Mouse (Mus musculus) lung, postnatal 10 days (tissue): Measurements from ENCODE around the gene Timm10.
"Not testable (repeated sequence)": the region's sequence is repeated elsewhere in the genome, so short reads cannot be mapped to it uniquely, and the experiment has no call there.

ENCODE experiments used
- DNase-seq: peaks from one replicate; pipeline ENCODE4 v3.0.0; 2021

Timm10 gene

DNA sequence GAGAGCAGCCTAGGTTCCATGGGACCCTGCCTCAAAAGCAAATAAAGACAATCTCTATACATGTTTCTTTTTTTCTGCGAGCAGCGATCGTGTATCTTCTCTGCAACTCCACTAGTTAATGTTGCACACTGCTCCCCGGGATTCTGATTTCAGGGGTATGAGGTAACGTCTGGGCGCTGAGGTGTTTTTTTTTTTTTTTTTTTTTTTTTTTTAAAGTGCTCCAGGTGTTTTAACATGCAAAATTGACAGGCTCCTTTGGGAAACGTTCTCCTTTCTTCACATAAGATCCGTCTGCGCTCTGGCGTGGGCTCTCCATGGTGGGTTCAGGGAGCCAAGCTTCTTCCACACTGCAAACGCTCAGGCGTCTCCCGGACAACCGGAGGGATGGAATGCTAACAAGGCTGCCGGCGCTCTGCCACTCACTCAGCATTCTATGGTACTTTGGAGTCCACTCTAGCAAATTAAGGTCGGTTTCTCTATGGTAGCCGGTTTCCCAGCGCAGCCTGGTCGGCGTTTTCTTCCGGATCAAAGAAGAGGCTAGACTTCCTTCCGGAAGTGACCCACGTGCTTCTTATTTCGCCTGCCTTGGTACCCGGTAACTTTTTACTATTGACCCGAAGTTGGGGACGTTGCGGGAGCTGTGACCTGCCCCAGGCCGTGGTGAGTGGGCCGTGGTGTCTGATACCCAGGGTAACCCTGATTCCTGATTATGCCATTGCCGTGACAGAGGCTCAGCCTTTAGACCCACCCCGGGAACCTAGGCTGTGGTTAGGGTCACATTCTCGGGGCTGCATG is at the start of gene Timm10:
Gene Timm10 (plus strand): TSS at position 510 of the 795 bp plus-strand sequence.
- peak; percentile 93 for DNase-seq

DNA sequence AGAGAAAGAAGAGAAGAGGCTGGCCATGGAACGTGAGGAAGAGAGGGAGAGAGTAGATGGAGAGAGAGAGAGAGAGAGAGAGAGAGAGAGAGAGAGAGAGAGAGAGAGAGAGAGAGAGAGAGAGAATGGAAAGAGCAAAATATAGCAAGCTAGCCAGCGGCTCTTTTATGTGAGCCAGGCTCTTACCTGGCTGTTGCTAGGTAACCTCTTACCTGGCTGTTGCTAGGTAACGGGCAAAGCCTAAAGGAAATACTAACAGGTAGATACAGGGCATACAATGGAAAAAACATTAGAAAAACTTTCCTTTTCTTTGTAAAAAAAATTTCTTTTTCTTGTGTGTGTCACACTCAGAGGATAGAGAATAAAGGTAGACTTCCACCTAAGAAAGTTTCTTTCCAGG is 49.1 kb upstream of the Timm10 start:
- peak; percentile 23 for DNase-seq

DNA sequence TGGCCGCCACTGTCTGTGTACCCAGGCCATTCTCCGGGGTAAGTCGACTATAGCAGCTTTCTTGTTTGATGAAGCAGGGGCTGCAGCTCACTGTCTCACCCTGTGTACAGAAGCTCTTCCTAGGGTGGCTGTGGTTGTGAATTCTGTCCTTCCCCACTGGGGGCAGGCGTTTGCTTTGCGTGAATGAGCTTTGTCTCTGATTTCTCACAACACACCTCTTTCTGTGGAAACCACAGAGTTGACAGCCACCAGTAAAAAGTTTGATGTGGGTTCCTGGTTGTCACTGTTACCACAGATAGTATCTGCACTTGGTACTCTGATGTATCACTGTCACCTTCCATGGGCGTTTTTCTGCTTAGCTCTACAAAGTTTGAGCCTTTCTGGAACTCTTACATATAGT is 47.6 kb upstream of the Timm10 start:
- peak; percentile 40 for DNase-seq

DNA sequence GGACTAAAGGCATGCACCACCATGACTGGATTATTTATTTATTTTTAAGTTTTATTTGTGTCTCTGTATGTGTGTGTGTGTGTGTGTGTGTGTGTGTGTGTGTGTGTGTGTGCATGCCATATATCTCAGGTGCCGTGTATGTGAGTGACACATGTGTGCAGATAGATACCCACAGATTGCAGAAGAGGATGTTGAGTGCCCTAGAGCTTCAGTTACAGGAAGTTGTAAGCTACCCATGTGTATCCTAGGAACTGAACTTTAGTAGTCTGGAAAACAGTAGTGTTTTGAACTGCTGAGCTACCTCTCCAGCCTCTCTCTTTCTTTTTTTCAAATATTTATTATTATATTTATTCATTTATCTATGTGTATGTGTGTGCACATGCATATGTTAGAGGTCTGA is 43.5 kb upstream of the Timm10 start:
- DNase-seq: no peak

DNA sequence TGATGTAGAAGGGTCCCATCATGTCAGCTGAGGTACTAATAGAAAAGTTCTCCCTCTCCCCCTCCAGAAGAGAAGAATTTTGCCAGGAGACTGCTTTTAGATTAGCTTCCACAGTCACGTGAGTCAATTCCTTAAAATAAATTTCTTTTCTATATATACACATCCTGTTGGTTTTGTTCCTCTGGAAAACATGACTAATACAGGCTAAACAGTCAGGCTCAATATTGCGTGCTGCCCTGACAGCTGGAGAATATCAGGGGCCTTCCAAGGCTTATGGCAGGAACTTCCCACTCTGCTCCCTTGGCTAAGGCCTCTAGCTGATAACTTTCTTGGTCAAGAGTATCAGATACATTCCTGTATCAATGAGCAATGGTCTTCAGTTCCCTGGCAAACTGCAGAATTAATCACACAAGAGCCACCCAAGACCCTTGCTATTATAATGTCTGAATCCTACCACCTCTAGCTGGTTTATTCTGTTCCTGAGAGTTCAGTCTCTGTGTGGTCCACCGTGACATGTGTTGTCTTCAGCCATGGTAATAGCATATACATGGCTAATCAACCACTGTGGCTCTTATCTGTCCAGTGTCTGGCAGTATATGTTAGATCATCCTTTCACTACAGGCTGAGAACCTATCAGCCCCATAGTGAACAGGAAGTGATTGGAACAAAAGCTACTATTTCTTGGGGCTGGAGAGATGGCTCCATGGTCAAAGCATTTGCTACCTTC is 42.8 kb upstream of the Timm10 start:
- DNase-seq: peak; percentile 25

DNA sequence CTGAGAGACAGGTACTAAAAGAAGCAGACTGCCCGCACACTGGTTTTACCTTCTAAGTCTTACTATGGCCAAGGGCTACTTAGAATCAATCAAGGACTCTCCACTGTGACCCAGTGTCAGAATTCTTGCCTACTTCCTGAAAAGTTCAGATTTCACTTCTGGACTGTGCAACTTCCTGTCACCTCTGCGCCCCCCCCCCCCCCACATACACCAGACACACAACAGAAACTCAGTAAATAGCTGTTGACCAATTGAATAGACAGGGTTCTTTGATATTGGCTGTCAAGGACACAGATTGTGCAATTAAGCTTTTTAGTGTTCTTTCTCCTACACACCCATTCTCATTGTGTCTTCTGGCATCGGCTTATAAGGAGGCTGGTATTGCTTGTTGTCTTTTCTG is 38.5 kb upstream of the Timm10 start:
- no peak for DNase-seq

DNA sequence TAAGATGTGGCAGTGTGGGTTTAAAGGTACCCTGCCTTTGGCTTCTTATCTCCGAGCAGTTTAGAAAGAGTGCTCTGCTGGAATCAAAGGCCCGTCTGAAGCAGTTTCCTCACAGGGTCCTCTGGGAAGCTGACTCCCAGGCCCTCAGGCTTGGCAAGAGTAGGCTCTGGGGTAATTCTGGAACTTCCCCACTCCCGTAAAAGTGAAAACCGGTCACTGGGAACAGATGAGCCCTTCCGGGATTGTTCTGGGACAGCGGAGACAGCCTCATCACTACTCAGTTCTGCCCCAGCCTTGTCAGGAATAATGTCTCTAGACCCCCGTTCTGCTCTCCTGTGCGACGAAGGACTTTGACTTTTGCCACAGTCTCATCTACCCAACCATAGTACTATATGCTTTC is 36.4 kb upstream of the Timm10 start:
- no peak for DNase-seq

DNA sequence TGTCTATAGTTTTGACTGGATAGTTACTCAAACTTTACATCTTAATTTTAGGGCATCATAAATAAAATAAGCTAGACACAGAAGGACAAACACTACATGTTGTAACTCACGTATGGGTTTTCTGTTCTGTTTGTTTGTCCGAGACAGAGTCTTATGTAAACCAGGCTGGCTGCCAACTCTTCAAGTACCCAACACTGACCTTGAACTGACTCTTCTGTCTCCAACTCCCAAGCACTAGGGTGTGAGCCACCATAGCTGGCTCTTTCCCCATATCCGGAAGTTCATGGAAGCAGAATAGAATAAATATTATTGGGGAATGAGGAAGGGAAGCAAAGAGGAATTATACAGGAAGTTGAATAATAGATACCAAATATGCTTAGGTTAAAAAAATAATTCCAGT is 34.3 kb upstream of the Timm10 start:
- DNase-seq: peak; percentile 42

DNA sequence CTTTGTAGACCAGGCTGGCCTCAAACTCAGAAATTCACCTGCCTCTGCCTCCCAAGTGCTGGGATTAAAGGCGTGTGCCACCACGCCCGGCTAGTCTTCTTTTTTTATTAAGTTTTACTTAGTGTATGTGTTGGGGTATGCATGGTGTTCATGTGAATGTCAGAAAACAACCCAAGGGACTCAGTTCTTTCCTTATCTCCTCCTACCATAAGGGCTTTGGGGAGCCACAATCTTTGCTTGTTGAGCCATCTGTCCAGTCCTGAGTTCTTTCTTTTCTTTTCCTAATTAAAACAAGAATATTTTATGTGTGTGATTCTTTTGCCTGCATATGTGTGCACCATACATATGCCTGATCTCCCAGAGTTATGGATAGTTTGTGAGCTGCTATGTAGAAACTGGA is 33.6 kb upstream of the Timm10 start:
- DNase-seq: no peak

DNA sequence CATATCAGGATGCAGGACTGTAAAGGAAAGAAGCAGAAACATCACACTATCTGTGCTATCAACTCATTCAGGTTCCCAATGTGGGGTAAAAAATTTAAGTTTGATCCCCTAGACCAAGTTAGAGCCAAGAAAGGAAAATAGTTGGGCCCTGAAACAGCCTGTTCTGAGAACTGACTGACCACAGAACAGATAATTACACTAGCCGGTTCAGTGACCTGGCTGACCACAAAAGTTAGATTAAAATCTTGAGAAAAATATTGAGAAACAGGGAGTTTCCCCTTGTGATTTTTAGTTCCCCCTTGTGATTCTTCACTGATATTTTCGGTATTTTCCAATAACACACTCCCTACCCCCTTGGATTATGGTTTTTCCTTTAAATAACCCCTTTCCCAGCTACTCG is 32.9 kb upstream of the Timm10 start:
- DNase-seq: no peak

DNA sequence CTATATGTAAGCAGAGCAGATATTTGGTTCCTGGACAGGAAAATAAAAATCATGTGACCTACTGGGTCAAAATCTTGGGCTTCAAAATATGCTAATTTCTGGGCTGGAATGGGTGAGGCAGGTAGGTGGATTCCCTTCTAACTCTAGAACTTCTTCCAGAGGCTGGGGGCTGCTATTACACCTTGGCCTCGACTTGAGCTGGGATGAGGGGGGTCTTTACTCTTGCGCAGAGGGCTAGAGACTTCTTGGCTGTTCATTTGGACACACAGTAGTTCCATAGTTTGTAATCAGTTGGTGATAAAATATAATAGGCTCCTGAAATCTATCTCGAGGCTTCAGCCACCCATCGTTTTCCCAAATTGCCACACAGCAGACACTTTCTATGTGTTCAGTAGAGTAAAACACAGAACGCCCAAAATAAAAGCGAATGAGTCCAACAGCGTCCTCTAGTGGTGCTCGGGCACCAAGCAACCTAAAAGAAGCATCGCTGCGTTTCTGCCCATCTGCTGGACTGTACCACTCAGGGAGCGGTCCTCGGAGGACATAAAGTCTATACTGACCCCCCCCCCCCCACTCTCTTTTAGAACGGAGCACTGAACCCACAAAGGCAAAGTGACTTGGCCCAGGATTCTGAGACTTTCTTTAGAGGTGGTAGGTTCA is 28.8 kb upstream of the Timm10 start:
- DNase-seq: peak; percentile 90

DNA sequence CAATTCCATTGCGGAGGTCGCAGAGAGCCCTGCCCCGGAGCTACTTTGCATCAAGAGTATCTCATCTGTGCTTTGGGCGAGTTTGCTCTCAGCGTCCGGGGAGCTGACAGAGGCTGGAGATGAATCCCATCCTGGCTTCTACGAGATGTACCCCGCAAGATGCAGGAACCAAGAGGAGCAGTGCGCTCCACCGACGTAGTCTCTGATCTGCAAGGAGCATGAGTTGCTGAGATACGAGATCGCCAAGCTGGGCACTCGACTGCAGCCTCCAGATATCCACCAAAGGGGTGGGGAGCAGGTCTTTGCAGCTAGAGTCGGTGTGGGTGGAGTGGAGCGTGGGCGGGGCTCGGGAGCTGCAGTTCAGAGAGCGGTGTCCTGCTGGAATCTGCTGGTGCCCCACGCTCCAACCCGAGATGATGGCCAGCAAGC is 28.3 kb upstream of the Timm10 start, which contains the start of gene Ube2l6:
Gene Ube2l6 (plus strand): TSS at position 336 of the 429 bp plus-strand sequence.
- DNase-seq: peak; percentile 86

DNA sequence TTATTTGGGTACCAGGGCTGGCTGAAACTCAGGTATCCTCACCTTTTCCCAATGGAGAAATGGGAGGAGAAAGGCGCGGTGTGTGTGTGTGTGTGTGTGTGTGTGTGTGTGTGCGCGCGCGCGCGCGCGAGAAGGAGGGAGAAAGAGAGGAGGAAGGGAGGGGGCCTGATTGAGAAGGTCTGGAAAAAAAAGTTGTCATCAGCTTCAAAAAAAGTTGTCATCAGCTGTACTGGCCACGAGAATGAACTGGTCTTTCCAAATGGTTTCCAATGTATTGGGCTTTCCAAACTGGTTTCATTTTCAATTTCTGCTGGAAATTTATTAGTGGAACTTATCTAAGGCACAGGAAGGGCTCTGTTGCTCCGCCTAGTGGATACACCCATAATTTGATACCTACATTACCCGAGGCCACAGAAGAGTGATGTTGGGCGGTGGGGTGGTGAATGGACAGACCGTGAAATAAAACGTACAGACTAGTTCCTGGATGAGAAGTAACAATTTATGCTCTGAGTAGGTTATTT is 27.7 kb upstream of the Timm10 start:
- peak; percentile 87 for DNase-seq

DNA sequence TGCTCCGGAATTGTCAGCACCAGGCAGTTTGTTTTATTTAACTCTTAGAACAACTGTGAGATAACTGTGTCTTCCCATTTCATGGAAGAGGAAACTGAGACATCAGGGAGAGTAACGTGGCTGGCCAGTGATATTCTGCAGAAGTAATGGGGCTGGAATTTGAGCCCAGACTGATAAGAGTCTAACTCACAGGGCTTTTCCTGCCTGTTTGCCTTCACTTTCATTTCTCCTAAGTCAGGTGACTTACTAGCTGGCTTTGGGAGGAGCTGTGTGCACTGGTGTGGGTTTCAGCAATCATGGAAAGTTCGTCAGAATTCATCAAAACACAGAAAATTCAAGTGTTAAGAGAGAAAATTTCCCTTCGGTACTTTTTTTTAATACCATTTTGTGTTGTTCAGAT is 26.5 kb upstream of the Timm10 start:
- no peak for DNase-seq

DNA sequence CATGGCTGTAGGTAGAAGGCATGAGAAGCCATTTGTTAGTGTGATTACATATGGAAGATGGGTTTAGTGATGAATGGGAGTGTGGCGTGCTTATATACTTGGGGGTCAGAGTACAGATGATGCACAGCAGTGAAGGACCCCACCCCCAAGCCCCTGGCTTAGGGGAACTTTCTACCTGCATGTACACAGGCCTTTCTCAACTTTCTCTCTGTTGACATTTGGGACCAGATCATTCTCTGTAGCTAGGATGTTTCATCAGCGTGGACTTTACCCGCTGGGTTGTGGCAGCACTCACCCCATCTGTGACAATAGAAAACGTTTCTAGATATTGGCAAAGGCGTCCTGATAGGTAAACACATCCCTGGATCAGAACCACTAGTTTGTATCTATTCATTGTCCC is 25.6 kb upstream of the Timm10 start:
- DNase-seq: not testable (repeated sequence)

DNA sequence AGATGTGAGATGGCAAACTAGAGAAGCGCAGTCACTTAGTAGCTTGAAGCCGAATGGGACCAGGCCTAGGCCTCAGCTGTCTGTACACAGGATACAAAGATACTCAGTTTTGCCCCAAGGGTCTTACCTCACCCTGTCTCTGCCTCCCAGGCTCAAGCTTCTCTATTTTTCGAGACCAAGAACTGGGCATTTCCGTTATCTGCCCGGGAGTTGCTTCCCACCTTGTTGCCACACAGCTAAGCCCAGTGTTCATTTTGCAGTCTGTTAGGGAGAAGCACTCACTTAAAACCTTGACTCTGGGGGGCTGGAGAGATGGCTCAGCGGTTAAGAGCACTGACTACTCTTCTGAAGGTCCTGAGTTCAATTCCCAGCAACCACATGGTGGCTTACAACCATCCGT is 22.8 kb upstream of the Timm10 start:
- DNase-seq: no peak

DNA sequence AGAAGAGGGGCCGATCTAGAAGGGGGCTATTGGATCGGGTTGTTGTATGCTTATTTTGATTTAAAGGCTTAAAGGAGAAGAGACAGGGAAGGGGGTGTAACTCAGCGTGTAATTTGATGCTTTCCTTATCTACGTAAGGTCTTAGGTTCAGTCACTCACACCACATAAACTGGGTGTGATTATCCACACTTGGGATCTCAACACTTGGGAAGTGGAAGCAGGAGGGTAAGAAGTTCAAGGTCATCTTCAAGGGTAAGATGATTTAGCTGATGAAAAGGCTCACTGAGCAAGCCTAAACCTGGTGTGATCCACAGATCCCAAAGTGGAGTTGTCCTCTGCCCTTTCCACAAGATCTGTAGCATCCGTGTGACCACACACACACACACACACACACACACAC is 20.3 kb upstream of the Timm10 start:
- DNase-seq: no peak

DNA sequence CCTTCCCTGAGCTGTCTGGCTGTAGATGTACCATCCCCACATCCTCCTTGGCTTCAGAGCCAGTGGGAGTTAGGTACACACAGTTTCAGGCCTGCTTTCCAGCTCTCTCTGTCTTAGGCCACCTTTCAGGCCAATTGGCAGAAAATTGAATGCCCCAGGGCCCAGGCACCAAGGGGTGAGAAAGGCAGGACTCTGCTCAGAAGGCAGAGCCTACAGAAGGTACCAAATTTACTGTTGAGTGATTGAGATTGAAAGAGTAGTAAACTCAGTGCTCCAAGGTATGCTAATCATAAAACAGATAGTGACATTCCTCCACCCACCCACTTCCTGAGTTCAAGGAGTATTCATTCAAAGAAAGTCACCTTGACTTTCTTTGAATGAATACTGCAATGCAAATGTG is 17.5 kb upstream of the Timm10 start:
- no peak for DNase-seq

DNA sequence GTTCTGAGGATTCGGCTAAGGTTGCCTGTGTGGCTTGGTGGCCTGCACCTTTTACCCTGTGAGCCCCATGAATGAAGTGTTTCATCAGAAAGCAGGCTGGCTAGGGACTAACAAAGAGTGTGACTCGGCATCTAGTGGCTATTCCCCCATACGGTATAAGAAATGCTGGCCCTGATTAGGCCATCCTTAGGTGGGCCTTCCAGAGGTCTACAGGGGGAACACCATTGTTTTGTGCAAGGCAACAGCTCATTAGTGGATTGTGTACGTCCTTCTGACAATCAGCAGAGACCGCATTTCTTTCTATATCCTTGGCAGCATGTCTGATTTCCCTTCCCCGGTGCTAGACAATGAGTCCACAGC is 16.3 kb upstream of the Timm10 start:
- DNase-seq: no peak

DNA sequence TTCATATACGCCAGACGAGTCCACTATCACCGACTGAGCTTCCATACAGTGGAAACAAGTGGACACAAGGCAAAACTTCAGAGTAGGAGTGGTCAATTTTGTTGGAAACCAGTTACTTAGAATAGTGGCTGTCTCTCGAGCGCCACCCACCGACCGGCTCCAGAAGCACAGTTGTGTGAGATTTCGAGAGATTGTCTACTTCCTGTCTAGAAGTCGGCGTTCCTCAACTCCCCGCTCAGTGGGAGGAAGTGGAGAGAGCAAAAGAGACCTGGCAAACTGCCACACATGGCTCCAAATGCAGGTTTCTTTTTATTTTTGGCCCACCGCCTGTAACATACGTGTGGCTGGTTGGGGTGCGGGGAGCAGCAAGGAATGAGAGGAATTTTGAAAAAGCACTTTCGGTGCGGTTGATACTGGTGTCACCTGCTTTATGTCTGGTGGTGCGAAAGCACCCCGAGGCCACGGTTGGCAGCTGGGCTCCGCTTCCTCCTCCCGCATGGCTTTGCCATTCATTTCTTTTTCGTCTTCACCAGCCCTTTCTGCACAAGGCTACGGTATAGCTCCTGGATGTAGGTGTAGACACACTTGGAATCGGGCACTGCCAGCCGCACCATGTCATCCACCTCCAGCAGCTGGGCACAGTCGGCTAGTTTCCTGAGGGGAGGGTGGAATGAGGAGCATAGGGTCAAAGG is 15.8 kb upstream of the Timm10 start:
- peak; percentile 95 for DNase-seq

DNA sequence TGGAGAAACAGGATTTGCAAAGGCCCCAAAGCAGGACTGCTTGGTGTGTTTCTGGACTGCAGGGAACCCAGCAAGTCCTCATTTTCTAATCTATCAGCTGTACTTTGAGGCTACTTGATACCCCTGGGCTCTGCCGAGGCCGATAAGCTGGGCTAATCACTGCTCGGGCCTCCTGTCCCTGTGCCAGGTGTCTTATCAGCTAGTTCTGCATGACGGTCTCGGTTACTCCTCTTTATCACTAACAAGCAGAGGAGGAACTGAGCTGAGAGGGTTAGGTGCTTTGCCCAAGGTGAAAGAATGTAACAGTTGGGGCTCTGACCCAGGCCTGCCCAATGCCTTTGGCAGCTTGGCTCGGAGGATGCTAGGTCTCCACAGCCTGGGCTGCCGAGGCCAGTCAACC is 14.9 kb upstream of the Timm10 start:
- DNase-seq: no peak

DNA sequence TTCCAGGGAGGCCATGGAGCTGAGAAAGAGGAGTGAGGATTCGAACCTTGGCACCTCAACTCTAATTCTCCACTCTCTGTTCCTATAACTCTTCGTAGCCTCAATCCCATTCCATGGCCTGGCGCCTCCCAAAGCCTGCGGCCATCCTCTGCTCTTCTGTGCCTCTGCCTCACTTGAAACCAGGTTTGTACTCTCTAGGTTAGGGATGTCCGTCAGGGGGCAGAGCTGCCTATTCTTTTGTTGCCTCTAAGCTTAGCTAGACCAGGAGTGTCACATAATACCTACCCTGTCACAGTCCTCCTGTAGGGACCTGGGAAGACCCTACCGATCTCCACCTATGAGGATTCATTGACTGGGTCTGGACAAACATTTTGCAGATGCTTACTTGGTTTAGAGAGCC is 14.1 kb upstream of the Timm10 start:
- no peak for DNase-seq

DNA sequence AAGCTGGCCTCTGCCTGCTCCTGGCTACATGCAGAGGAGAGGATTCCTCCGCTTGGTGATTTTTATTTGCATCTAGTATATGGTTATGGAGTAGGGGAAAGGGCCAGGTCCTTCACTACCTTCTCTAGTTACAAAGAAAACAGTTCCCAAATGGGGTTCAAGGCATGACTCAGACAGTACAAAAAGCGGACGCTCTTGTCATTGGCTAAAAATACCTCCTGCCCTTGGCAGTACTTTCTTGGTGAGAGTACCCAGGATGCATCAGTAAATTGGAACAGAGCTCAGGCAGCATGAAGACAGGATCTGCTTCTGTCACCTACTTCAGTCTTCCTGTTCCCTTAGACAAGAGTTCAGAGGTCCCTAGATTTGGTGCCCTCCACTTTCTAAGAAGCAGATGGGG is 6.9 kb upstream of the Timm10 start:
- DNase-seq: peak; percentile 13
